Mouse (Mus musculus) myocyte (in vitro differentiated cells): ENCODE measurements around the gene Srd5a1.
A peak's percentile ranks its signal among the peaks of the same experiment; 100 is the strongest.

Source experiments
- E2F4 ChIP-seq: IDR thresholded peaks from one replicate; pipeline ENCODE4 v1.6.1; 2011; ENCODE audit warnings: mild to moderate bottlenecking, control low read depth, moderate library complexity; ENCODE audit not compliant: insufficient read depth
- POLR2A ChIP-seq: IDR thresholded peaks from one replicate; pipeline ENCODE4 v1.6.1; 2011; ENCODE audit warnings: low read depth, mild to moderate bottlenecking, control low read depth, moderate library complexity; ENCODE audit not compliant: insufficient read length

- TF ChIP-seq POLR2A (peak; percentile 78), E2F4 (peak; percentile 69)
Measured at GRCm38 (mm10) chr13:69534654-69535551, 76.3 kb downstream of the Srd5a1 start.
